Mouse (Mus musculus) G1E (cell line): ENCODE measurements around the gene 4930519G04Rik.

ENCODE experiments used
- CTCF ChIP-seq: IDR thresholded peaks from 2 replicates; pipeline ENCODE4 v1.5.1; 2012; ENCODE audit warnings: low read depth, low read length, inconsistent platforms, mixed read lengths
- GATA1 ChIP-seq: IDR thresholded peaks from 2 replicates; pipeline ENCODE4 v1.6.1; 2012; ENCODE audit warnings: borderline replicate concordance, low read length, inconsistent platforms, mixed read lengths
- TAL1 ChIP-seq: conservative IDR thresholded peaks from 2 replicates; pipeline ENCODE4 v1.6.1; 2012; ENCODE audit warnings: low read depth, low read length, inconsistent platforms, mixed read lengths

- TF ChIP-seq TAL1: no peak
- TF ChIP-seq CTCF: no peak
- no peak for TF ChIP-seq GATA1
Measured at GRCm38 (mm10) chr5:114816599-114816998, 36.9 kb upstream of the 4930519G04Rik start.
